Mouse (Mus musculus) intestine, embryonic 14.5 days (tissue): Measurements from ENCODE around the gene Dnaaf1. TPM values are rescaled to one million over a fixed set of nuclear protein-coding genes. Genes with fewer than 3 reads are reported as not detected.

ENCODE experiments used
- ATAC-seq: fragments of 200-750 bp; cut with Nextera tagmentation; replicated peaks from 2 replicates; pipeline ENCODE4 v1.8.0; 2017; ENCODE audit warnings: low read depth, moderate number of reproducible peaks, moderate TSS enrichment, moderate library complexity; ENCODE audit not compliant: low FRiP score, low TSS enrichment
- DNase-seq: peaks from one replicate; pipeline ENCODE4 v3.0.0-alpha.2; 2018; ENCODE audit warnings: low spot score
- H3K27ac ChIP-seq: fragments of 300-500 bp; sonication (generic); 2 replicates; pipeline ENCODE4 v1.5.1; 2014; ENCODE audit warnings: low read depth, mild to moderate bottlenecking, control low read depth
- H3K27me3 ChIP-seq: fragments of 300-500 bp; sonication (generic); replicated peaks from 2 replicates; pipeline ENCODE4 v1.6.1; 2014; ENCODE audit warnings: low read length, control low read depth; ENCODE audit not compliant: control insufficient read depth, insufficient read depth
- H3K36me3 ChIP-seq: fragments of 300-500 bp; sonication (generic); 2 replicates; pipeline ENCODE4 v1.6.1; 2014; ENCODE audit warnings: low read length, control low read depth; ENCODE audit not compliant: control insufficient read depth, insufficient read depth
- H3K4me1 ChIP-seq: fragments of 300-500 bp; sonication (generic); replicated peaks from 2 replicates; pipeline ENCODE4 v1.6.1; 2014; ENCODE audit warnings: low read length, control low read depth, mixed read lengths; ENCODE audit not compliant: control insufficient read depth, insufficient read depth
- H3K4me2 ChIP-seq: fragments of 300-500 bp; sonication (generic); 2 replicates; pipeline ENCODE4 v1.6.1; 2014; ENCODE audit warnings: low read length
- H3K4me3 ChIP-seq: fragments of 300-500 bp; sonication (generic); 2 replicates; pipeline ENCODE4 v1.5.1; 2014; ENCODE audit warnings: low read depth, low read length, control low read depth, mixed read lengths
- H3K9ac ChIP-seq: fragments of 300-500 bp; sonication (generic); 2 replicates; pipeline ENCODE4 v1.6.1; 2014; ENCODE audit warnings: mild to moderate bottlenecking, low read length
- H3K9me3 ChIP-seq: fragments of 300-500 bp; sonication (generic); 2 replicates; pipeline ENCODE4 v1.6.1; 2016; ENCODE audit warnings: low read length, control low read depth; ENCODE audit not compliant: control insufficient read depth
- WGBS: fragments of 180-500 bp; shearing (Covaris S2); extraction: QIAGEN DNeasy Blood & Tissue Kit; methylation state at CpG from one replicate; pipeline ENCODE4 v1.1.7; 2014; 5-methylcytosine and 5-hydroxymethylcytosine counted together
- polyA plus RNA-seq: library from polyadenylated mRNA; unstranded; fragments of >200 nt; fragmentation: Nextera tagmentation; extraction: Ambion mirVana; gene quantifications from 2 replicates; pipeline ENCODE4 v1.2.1, GENCODE M21; 2014

Dnaaf1 gene
- polyA plus RNA-seq, 1 experiment from 2014 or later: 0.37 TPM

DNA sequence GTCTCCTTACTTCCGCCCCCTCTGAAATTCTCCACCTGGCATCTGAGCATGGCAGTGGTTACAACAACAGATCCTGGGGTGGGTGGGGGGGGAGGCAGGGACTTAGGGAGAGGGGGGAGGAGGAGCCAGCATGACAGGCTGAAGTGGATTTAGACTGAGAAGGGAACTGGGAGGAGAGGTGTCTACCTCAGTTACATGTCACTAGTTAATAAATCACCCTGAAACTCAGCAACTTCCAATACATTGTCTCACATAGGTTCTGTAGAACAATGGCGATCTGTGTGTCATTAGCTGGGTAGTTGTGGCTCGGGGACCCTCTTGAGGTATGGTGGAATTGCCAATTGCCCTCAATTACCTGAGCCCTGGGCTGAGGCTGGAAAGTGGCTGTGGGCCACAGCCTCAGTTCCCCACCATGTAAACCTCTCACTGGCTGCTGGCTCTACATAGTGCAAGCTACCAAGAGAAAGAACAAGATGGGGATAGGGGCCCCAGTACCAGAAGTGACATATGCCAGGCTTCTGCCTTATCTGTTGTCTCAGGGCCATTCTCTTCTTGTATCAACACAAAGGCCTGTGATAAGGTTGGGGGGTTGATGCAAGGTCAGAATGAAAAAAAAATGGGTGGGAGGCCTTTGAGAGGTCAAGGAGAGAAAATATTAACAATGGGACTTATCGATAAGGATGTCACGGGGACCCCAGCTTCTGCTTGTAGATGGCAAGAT lies 5.6 kb downstream of the Dnaaf1 start:
- Histone ChIP-seq H3K9ac (no peak overlapping the region), H3K27ac (peak overlapping the region; percentile 27; the same call in 1 of the 2 replicates), H3K4me3 (no peak overlapping the region), H3K4me1 (no peaks in the 10 kb centered on the region; the same call in 1 of the 2 replicates), H3K4me2 (no peak overlapping the region), H3K27me3 (peaks cover 7% of the 10 kb centered on the region; the same call in 1 of the 2 replicates), H3K9me3 (no peaks in the 10 kb centered on the region), H3K36me3 (no peaks in the 10 kb centered on the region)
- WGBS: 65% methylated on average over 5 of the region's 5 CpGs
- ATAC-seq: peak; percentile 21; the same call in 1 of the 2 replicates
- no peak for DNase-seq

DNA sequence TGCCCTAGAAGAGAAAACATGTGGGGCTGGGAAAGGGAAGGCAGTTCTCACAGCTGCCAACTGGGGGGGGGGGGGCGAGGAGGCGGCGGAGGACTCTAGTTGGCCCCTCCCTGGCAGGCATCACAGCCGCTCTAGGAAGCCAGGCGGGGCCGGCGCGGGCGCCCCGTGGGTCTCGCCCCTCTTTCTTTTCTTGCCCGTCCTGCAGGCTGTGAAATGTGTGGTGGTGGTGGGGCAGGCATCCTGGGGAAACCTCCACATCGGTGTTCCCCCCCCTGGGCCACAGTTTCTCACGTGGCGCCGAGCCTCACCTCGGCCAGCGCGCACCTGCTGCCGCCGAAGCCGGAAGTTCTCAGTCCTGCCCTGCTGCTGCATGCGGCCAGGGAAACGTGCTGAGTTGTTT lies 10.9 kb downstream of the Dnaaf1 start:
- peak overlapping the region; percentile 22; the same call in 1 of the 2 replicates for H3K9ac ChIP-seq
- no peak overlapping the region for H3K27ac ChIP-seq
- H3K4me3 ChIP-seq: peak overlapping the region; percentile 27
- 0 out of 2 replicates have a peak, but pooled peaks cover 4% of the 10 kb centered on the region for H3K4me1 ChIP-seq
- no peaks in the 10 kb centered on the region for H3K27me3 ChIP-seq
- DNase-seq (no peak), ATAC-seq (no peak)
- no peaks in the 10 kb centered on the region for H3K36me3 ChIP-seq
- H3K4me2 ChIP-seq: peak overlapping the region; percentile 49
- 18% methylated on average over 23 of the region's 24 CpGs for WGBS
- no peaks in the 10 kb centered on the region for H3K9me3 ChIP-seq

DNA sequence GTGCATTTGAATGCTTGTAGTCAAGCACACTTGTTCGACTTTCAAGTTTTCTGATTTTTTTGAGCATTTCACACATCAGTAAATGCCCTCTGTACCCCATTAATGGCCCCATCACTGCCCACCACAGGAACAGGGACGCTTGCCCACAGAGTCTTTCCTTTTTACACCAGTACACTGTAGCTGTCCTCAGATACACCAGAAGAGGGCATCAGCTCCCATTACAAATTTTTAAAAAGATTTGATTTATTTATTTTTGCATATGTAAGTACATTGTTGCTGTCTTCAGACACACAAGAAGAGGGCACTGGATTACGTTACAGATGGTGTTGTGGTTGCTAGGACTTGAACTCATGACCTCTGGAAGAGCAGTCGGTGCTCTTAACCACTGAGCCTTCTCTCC lies 13.3 kb downstream of the Dnaaf1 start:
- DNase-seq (no peak), ATAC-seq (no peak)
- Histone ChIP-seq H3K4me3 (no peak overlapping the region), H3K27ac (no peak overlapping the region), H3K27me3 (no peaks in the 10 kb centered on the region), H3K4me2 (no peak overlapping the region), H3K9me3 (no peaks in the 10 kb centered on the region), H3K9ac (no peak overlapping the region), H3K4me1 (0 out of 2 replicates have a peak, but pooled peaks cover 4% of the 10 kb centered on the region), H3K36me3 (no peaks in the 10 kb centered on the region)
- 65% methylated on average over 4 of the region's 4 CpGs for WGBS

DNA sequence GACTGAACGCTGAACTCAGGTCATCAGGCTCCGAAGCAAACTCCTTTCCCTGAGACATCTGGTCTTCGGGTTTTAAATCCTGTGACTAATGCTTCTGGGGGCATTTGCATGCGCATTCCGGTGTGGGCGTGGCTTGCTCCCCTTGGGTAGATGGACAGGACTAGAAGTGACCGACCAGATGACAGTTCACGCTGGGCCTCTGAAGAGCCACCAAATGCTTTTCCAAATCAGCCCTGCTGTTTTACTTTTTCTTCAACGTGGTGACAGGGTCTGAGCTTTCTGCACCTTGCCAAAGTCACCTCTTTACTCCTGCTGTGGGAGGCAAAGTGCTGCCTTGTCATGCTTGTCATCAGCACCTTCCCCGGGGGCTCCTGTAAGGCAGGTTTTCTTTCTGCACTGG lies 13.8 kb downstream of the Dnaaf1 start:
- Histone ChIP-seq H3K4me1 (0 out of 2 replicates have a peak, but pooled peaks cover 4% of the 10 kb centered on the region), H3K9ac (no peak overlapping the region), H3K36me3 (no peaks in the 10 kb centered on the region), H3K27ac (no peak overlapping the region), H3K27me3 (no peaks in the 10 kb centered on the region), H3K4me3 (no peak overlapping the region), H3K4me2 (no peak overlapping the region), H3K9me3 (no peaks in the 10 kb centered on the region)
- DNase-seq: no peak
- 29% methylated on average over 10 of the region's 10 CpGs for WGBS
- ATAC-seq: no peak

DNA sequence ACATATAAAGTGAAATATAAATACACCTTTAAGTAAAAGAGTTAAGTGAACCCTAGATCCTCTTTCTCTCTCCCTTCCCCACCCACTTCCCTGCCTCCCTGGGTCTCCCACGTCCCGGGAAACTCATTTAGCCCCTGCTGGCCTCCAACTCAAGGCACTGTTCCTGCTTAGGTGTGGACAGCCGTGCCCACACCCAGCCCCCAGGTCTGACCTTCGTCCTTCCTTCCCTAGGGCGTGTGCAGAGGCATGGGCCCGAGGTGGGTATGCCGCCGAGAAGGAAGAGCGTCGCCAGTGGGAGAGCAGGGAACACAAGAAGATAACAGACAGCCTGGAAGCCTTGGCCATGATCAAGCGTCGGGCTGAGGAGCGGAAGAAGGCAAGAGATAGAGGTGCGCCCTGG lies 15.3 kb downstream of the Dnaaf1 start:
- peak; percentile 61 for ATAC-seq
- Histone ChIP-seq H3K27me3 (no peaks in the 10 kb centered on the region), H3K27ac (no peak overlapping the region), H3K9ac (no peak overlapping the region), H3K36me3 (no peaks in the 10 kb centered on the region), H3K4me3 (no peak overlapping the region), H3K4me2 (no peak overlapping the region), H3K4me1 (0 out of 2 replicates have a peak, but pooled peaks cover 4% of the 10 kb centered on the region), H3K9me3 (no peaks in the 10 kb centered on the region)
- WGBS: 68% methylated on average over 14 of the region's 14 CpGs
- no peak for DNase-seq

DNA sequence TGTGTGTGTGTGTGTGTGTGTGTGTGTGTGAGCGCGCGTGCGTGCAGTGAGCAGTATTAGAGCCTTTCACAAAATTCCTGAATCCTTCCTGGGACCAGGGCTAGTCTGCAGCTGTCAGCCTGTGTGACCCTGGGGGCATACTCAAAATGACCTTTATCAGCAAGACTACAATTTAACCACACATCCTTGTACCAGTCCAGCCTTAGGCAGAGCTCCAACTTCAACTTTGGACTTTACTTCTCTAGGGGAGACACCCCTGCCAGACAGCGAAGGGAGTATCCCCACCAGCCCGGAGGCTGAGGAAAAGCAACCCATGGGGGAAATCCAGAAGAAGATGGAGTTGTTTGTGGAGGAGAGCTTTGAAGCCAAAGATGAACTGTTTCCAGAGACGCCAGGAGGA lies 16.4 kb downstream of the Dnaaf1 start:
- DNase-seq: no peak
- Histone ChIP-seq H3K27me3 (no peaks in the 10 kb centered on the region), H3K9me3 (no peaks in the 10 kb centered on the region), H3K36me3 (0 out of 2 replicates have a peak, but pooled peaks cover 2% of the 10 kb centered on the region), H3K27ac (no peak overlapping the region), H3K4me3 (no peak overlapping the region), H3K4me2 (no peak overlapping the region), H3K4me1 (no peaks in the 10 kb centered on the region), H3K9ac (no peak overlapping the region)
- WGBS: 88% methylated on average over 7 of the region's 7 CpGs
- ATAC-seq: no peak

DNA sequence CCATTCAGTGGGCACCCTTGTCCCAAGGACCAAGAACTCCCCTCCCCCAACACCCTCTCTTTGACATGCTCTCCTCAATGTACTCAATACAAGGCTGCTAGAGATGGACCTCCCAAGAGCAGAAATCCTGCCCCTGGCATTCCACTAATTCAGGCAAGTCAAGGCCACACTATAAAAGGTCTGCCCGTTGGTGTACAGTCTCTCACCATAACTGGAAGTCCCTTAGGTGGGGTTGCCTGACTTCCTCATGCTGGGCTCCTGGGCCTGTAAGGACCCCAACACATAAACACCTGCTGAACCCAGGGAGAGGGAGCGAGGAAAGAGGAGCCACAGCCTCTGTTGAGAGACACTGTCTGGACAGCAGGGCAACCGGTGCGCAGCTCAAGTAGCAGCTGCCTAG lies 28.7 kb downstream of the Dnaaf1 start:
- 88% methylated on average over 4 of the region's 4 CpGs for WGBS
- H3K27me3 ChIP-seq: no peaks in the 10 kb centered on the region
- ATAC-seq: no peak
- H3K36me3 ChIP-seq: peaks cover 39% of the 10 kb centered on the region
- no peak for DNase-seq
- no peaks in the 10 kb centered on the region for H3K9me3 ChIP-seq
- peak overlapping the region; percentile 75; the same call in 1 of the 2 replicates for H3K4me2 ChIP-seq
- peaks cover 7% of the 10 kb centered on the region; the same call in 1 of the 2 replicates for H3K4me1 ChIP-seq
- no peak overlapping the region for H3K4me3 ChIP-seq
- no peak overlapping the region for H3K27ac ChIP-seq
- no peak overlapping the region for H3K9ac ChIP-seq

DNA sequence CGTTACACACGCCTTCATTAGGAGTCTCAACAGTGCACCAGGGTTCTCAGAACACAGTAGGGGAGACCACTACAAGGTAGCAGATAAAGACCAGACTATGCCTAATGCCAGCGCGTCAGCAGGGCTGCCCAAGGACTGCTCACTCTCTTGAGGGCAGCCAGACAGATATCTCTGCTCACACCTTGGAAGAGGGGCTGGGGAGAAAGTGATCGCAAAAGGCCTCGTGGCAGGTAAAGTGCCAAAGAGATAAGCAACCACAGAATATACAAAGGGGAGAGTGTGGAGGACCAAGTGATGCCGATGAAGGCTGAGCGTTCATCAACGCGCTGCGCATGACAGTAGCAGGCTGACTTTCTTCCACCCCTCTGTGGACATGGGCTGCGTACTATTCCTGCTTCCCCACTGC lies 29.4 kb downstream of the Dnaaf1 start:
- Histone ChIP-seq H3K4me3 (peak overlapping the region; percentile 77), H3K4me2 (peak overlapping the region; percentile 75), H3K4me1 (peaks cover 7% of the 10 kb centered on the region; the same call in 1 of the 2 replicates), H3K9me3 (0 out of 2 replicates have a peak, but pooled peaks cover 4% of the 10 kb centered on the region), H3K9ac (peak overlapping the region; percentile 61), H3K27me3 (no peaks in the 10 kb centered on the region), H3K27ac (no peak overlapping the region), H3K36me3 (peaks cover 32% of the 10 kb centered on the region)
- ATAC-seq (0 out of 2 replicates have a peak, but pooled peaks have one; percentile 12), DNase-seq (no peak)
- WGBS: 34% methylated on average over 12 of the region's 12 CpGs
